13 mouse cellular contexts compared by ENCODE assay signal in genomic region chr11:6773364-6773763, GRCm38 (mm10).
DNase-seq lines count a peak whose midpoint lies in the region; ATAC-seq and TF ChIP-seq lines count a peak whose summit lies in the region.
"Had no signal": no experiment of that assay in that cellular context is flagged by ENCODE, and none has a peak within 500 bp of the region (broad histone marks: within the 10 kb centered on the region; RNA-seq: fewer than 3 reads in every experiment).

No protein-coding gene starts in this region.

- TF ChIP-seq EP300 in stomach, postnatal 0 days (optimal IDR thresholded peaks at IDR 0.05): no peak

- no peak overlapping the region for H3K4me3 ChIP-seq in heart, embryonic 13.5 days
- H3K4me3 ChIP-seq in stomach, embryonic 16.5 days (replicated peaks; ENCODE audit: low read length): no peak overlapping the region
- no peak overlapping the region for H3K4me3 ChIP-seq in stomach, postnatal 0 days (ENCODE audit: low read depth, low read length)
- H3K4me3 ChIP-seq in intestine, postnatal 0 days (ENCODE audit: low read depth, low read length): no peak overlapping the region
- H3K4me3 ChIP-seq: heart, adult 2 months had no signal

- H3K36me3 ChIP-seq in heart, embryonic 13.5 days: no peaks in the 10 kb centered on the region
- no peaks in the 10 kb centered on the region for H3K36me3 ChIP-seq in stomach, embryonic 16.5 days (ENCODE audit: control insufficient read depth, insufficient read depth, low read length)
- no peaks in the 10 kb centered on the region for H3K36me3 ChIP-seq in stomach, postnatal 0 days (ENCODE audit: control insufficient read depth, insufficient read depth, low read length)
- H3K36me3 ChIP-seq in intestine, postnatal 0 days (ENCODE audit: control insufficient read depth, insufficient read depth): no peaks in the 10 kb centered on the region

- 13% methylated on average over 1 of the region's 1 CpGs for WGBS in heart, embryonic 13.5 days
- 5% methylated on average over 1 of the region's 1 CpGs for WGBS in stomach, embryonic 16.5 days
- 6% methylated on average over 1 of the region's 1 CpGs for WGBS in stomach, postnatal 0 days
- 5% methylated on average over 1 of the region's 1 CpGs for WGBS in intestine, postnatal 0 days

- H3K4me2 ChIP-seq in heart, embryonic 13.5 days: no peak overlapping the region
- H3K4me2 ChIP-seq in stomach, embryonic 16.5 days (ENCODE audit: low read depth, low read length): no peak overlapping the region
- H3K4me2 ChIP-seq in stomach, postnatal 0 days (replicated peaks; ENCODE audit: low read depth): no peak overlapping the region
- H3K4me2 ChIP-seq in intestine, postnatal 0 days (replicated peaks; ENCODE audit: low read depth): no peak overlapping the region

- TF ChIP-seq CTCF in stomach, postnatal 0 days (IDR thresholded peaks at IDR 0.05; ENCODE audit: low read depth): no peak
- TF ChIP-seq CTCF in intestine, postnatal 0 days (IDR thresholded peaks at IDR 0.05; ENCODE audit: low read depth): no peak

- 0 out of 2 replicates have a peak overlapping the region, but pooled peaks have one; percentile 8 for H3K27ac ChIP-seq in heart, embryonic 13.5 days (replicated peaks)
- H3K27ac ChIP-seq in stomach, embryonic 16.5 days (ENCODE audit: low read length): no peak overlapping the region
- no peak overlapping the region for H3K27ac ChIP-seq in stomach, postnatal 0 days (replicated peaks)
- H3K27ac ChIP-seq in intestine, postnatal 0 days (ENCODE audit: low read depth, low read length): no peak overlapping the region
- H3K27ac ChIP-seq: heart, adult 2 months had no signal

- H3K4me1 ChIP-seq in heart, embryonic 13.5 days: peaks cover 9% of the 10 kb centered on the region
- no peaks in the 10 kb centered on the region for H3K4me1 ChIP-seq in stomach, embryonic 16.5 days (ENCODE audit: control insufficient read depth, insufficient read depth, low read length)
- H3K4me1 ChIP-seq in stomach, postnatal 0 days (replicated peaks; ENCODE audit: control insufficient read depth, insufficient read depth): no peaks in the 10 kb centered on the region
- H3K4me1 ChIP-seq in intestine, postnatal 0 days (replicated peaks; ENCODE audit: control insufficient read depth, insufficient read depth, low read length): no peaks in the 10 kb centered on the region

- no peak for ATAC-seq in heart, embryonic 13.5 days (ENCODE audit: extremely low read depth, insufficient number of reproducible peaks, low FRiP score, low TSS enrichment)
- ATAC-seq in stomach, embryonic 16.5 days (ENCODE audit: insufficient read depth, low FRiP score): peak; percentile 10; the same call in 1 of the 2 replicates
- ATAC-seq in stomach, postnatal 0 days (ENCODE audit: low FRiP score, low TSS enrichment): no peak
- ATAC-seq in intestine, postnatal 0 days: peak; percentile 53; the same call in 1 of the 2 replicates
- ATAC-seq: forebrain, embryonic 16.5 days had no signal

- no peak overlapping the region for H3K9ac ChIP-seq in heart, embryonic 13.5 days
- no peak overlapping the region for H3K9ac ChIP-seq in stomach, embryonic 16.5 days (ENCODE audit: low read length)
- no peak overlapping the region for H3K9ac ChIP-seq in stomach, postnatal 0 days (ENCODE audit: low read length)
- no peak overlapping the region for H3K9ac ChIP-seq in intestine, postnatal 0 days (ENCODE audit: low read depth, low read length)

- no peaks in the 10 kb centered on the region for H3K9me3 ChIP-seq in heart, embryonic 13.5 days
- H3K9me3 ChIP-seq in stomach, embryonic 16.5 days (replicated peaks; ENCODE audit: control insufficient read depth, low read length): peaks cover 3% of the 10 kb centered on the region; the same call in 1 of the 2 replicates
- no peaks in the 10 kb centered on the region for H3K9me3 ChIP-seq in stomach, postnatal 0 days (ENCODE audit: control insufficient read depth, low read length)
- H3K9me3 ChIP-seq in intestine, postnatal 0 days (ENCODE audit: control insufficient read depth): no peaks in the 10 kb centered on the region

- DNase-seq in heart, adult 9 months (ENCODE audit: low spot score in 2 of 2): no peak
- no peak for DNase-seq in stomach, postnatal 0 days (ENCODE audit: low spot score)
- DNase-seq in frontal cortex, postnatal 25 days (ENCODE audit: low spot score in 2 of 2): no peak
- DNase-seq in layer of hippocampus, adult 18-20 months (ENCODE audit: low spot score in 2 of 2): no peak
- no peak for DNase-seq in frontal cortex, adult 2 months (ENCODE audit: extremely low spot score in 1 of 2, low spot score in 1 of 2)
- DNase-seq: adrenal gland, postnatal 36 days; cerebellum, postnatal 14 days; heart, adult 2 months; liver had no signal

- peaks cover 2% of the 10 kb centered on the region for H3K27me3 ChIP-seq in heart, embryonic 13.5 days (replicated peaks)
- H3K27me3 ChIP-seq in stomach, embryonic 16.5 days (ENCODE audit: control insufficient read depth, insufficient read depth, low read length): no peaks in the 10 kb centered on the region
- no peaks in the 10 kb centered on the region for H3K27me3 ChIP-seq in stomach, postnatal 0 days (ENCODE audit: control insufficient read depth, insufficient read depth, low read length)
- no peaks in the 10 kb centered on the region for H3K27me3 ChIP-seq in intestine, postnatal 0 days (replicated peaks; ENCODE audit: control insufficient read depth, insufficient read depth, low read length)

Comparison
In these comparisons a context has a peak if more than half of its experiments do, and no peak if none do; other contexts are left out.
1. ATAC-seq: peak in stomach, embryonic 16.5 days (single experiment) and intestine, postnatal 0 days (single experiment); none in heart, embryonic 13.5 days (single experiment) and stomach, postnatal 0 days (single experiment).